Mouse (Mus musculus) monocyte, adult 2 months (primary cell): ENCODE data around the gene Npy5r.

Experiments used
- DNase-seq, 2 experiments: peaks; one replicate each; pipeline ENCODE4 v3.0.0; 2022; ENCODE audit warnings: low spot score in 2 of 2, low read depth in 1 of 2

Npy5r gene

DNA sequence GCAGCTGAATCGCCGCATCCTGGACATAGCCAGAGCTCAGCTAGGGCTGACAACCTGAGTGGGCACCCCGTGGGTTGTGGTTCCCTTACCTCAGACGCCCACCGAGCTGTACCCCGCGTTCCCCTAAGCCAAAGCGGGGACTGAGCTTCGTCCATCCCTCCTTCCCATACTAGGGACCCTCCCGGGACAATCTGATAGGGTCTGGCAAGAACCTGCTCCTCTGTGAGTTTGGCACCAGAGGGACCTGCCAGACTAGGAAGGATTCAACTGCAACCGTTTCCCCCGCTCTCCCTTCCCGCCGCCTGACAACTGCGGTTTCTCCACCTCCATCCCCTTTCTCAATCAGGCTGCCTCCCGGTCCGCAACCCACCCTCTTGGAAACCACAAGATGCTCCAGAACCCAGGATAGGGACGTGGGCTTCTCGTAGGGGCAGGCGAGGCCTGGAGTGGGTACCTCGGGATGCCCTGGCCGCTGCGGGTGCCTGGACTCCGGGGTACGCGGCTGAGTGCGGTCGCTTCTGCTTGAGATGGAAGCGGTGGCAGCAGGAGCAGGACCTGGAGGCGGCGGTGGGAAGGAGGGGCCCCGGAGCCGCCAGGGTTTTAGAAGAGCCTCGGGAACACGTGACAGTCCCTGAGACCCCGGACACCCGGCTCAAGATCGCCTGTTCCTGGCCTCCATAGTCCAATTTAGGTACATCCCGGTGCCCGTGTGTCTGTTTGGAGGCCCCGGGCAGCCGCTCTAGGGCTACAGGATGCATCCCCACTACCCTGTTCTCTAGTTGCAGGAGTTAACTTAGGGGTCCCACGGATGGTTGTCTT, at the start of gene Npy5r:
Gene Npy5r, minus strand, starts transcription at position 618 of the 819 bp plus-strand sequence.
- DNase-seq, result no peak

DNA sequence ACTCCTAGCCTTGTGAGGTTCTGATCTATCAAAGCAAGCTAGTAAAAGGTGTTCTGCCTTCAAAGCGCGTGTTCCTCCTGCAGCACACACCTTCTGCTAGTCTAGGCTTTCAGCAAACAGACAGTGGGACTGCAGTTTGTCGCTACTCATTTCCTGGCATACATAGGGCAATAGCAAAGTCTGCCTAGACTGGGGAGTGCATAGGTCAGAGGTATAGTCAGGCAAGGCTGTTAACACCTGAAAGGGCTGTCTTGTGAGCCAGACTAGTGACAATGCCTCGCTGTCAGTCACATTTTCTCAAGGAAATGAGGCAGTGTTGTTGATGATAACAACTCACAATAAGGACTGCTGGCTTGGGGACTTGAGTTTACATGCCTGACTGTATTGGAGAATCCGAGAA, 44.0 kb upstream of the Npy5r start:
- no peak for DNase-seq

DNA sequence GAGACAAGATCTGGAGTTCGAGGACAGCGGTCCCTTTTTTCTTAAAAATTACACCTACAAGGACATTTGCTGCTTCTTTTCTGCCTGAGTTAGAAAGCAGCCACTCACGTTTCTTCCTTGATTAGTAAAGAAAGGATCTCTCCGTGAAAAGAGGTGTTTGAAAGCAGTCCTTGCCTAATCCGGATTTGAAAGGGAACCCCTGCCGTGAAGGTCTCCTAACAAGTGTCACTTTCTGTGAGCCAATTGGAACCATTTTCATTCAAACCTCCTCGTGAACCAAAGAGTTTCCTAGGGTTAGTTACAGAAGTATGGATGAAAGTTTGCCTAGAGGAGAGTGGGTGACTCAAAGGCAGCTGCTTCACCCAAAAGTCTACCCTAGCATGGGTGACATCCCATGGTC, 41.5 kb upstream of the Npy5r start:
- no peak for DNase-seq

DNA sequence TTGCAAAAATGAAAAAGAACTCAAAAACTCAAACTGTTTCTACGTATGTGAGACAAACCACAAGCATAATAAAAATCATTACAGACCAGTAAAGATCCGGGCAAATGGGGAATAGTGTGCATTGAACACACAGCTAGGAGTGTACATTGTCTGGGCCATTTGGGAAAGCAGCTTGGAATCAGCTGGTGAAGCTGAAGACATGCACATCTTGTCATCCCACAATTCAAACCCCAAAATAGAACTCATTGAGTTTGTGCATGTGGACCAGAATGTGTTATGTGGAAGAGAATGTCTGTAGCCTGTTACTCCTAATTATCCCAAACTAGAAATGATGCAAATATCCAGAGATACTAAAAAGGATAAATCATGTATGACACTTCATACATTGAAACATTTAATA, 34.9 kb upstream of the Npy5r start:
- no peak for DNase-seq

DNA sequence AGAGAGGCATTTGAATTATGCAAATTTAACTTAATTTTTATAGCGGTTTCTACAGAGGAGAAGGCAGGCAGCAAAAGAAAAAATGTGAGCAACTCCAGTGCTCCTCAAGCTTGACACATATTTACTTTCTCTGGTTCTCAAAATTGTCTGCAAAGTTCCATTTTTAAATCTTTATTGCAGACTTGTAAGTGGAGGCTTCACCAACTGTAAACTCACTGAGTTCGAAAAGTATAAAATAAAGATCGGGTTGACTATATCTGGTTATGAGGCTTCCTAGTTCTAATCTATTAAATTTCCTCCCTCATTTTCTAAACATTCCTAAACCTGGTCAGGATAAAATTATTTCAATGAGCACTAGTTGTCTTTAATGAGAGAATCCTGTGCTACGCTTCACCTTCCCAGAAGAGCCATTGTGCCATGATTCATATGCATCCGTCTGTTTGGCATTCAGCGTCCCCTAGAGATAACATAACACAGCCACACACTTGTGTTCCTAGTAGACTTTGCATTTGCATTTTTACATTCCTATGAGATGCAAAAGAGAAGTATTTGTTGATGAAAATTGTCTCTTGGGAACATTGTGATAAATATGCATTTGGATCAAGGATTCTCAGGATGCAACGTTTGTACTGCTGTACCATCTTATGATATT, 26.5 kb upstream of the Npy5r start:
- no peak for DNase-seq

DNA sequence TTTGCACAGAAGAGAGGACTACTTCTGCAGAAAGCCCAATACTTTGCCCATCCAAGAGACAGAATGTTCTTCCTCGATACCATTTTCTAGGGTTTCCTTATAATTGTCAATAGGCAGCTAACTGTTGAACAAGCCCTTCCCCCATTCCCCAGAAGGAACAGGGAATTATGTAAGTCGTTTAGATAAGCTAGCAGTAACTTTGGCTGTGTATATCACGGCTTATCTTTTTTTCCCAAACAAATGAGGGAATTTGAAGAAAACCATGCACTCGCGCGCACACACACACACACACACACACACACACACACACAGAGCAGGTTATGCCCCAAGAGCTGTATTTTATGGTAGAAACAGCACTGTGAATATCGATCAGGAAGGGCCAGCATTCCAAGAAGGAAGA, 10.9 kb upstream of the Npy5r start:
- no peak for DNase-seq

DNA sequence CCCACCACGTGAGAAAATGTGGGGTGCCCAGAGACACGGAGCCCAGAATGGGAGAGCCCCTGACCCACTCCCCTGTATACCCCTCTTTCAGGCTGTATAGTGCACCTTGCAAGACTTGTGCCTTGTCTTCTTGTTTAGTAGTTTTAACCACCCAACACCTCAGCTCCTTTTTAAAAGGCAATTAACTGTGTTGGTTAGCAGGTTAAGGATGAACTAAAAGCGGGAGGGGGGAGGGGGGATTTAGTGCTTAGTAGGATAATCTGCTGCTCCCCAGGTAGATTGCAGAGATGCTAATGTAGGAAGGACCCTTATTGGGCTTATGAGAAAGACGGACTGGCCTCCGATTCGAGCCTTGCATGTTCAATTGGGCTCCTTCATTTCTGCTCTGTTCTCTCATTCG, 10.1 kb upstream of the Npy5r start:
- DNase-seq, result no peak

DNA sequence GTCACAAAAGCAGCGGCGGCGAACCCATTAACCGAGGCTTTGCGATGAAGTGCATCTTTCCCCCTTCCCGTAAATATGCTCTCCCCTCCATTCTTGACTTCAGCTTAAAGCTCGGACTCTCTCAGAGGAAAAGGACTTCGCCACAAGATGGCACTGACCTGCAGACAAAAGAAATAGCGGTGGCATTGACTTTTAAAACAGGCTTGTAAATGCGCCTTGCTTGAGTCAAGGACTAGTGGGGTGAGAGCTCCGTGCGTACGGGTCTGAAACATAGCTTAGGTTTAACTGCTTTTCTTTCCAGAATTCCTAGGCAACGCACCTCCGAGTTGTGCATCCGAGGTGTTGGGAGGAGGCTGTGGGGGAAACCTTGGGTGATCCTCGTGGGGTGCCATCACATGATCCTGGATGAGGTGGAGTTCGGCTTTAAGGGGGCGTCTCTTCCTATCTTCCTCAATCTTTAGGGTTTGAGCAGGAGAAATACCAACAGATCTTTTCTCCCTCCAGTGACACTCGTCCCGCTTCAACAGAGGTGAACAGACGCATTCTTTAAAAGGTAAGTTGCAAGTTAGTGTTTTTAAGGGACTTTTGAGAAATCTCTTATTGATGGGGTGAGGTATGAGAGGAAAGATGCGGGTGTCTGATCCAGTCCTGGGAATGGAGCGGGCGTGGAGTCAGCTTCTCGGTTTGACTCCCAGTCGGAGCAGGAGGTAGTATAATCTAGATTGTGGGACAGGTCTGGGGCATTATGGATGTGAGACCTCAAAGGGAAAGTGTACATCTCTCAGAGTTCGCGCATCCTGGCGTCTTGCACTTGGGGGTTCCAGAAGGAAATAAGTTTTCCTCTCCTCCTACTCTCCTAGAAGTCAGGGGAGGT, 9.3 kb upstream of the Npy5r start, which contains the start of gene Npy1r:
Gene Npy1r, plus strand, starts transcription at position 223 of the 874 bp plus-strand sequence.
- DNase-seq, result no peak

DNA sequence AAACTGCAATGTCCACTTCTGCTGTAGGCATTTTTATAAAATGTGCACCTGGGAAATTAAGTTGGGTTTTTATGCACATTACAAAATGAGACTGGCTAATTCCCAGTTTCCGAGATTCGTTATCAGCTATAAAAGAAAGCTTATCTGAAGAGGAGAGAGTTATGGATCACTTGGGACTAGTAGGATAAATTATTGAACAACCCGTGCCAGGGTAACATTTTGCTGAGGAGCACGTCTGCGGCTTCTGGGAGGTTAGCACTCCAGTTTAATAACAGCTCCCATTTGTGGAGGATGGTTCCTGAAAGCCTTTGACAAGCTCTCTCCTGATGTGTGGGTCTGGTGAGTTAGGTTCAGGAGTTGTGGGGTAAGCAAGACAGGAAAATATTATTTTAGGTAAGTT, 2.5 kb upstream of the Npy5r start:
- DNase-seq, result no peak

DNA sequence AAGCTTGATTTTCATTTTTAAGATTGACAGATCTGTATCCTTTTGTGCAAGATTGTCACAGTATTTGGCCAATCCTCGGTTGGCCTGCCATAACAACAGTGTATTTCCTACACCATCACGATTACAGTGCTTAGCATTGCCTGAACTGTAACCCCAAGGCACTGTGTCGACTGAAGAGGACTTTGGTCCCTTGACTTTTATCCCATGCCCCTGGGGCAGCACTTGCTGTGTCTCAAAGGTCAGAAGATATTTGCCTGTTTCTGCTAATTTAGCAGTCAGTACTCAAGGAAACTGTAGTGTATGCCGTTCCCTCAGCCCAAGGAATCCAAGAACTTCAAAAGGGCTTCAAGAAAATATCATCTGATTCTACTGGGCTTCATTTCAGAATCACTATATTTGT, 871 bp upstream of the Npy5r start:
- no peak for DNase-seq

DNA sequence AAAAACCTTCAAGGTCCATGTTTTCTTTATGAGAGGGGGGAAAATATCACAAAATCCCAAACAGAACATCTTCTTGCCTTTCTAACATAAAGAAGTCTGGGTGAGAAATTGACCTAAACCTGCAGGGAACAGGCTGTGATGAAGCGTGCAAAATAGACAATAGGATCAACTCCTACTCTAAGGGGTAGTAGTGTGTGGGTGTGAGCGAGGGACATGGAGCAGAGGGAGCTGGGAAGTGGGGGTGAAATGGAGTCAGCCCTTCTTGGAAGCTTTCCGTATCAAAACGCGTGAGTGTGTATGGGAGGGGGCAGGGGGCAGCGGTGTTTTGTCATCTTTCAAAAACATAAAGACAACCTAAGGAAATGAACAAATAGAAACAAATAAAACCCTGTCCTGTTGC, 467 bp upstream of the Npy5r start:
- DNase-seq, result no peak

DNA sequence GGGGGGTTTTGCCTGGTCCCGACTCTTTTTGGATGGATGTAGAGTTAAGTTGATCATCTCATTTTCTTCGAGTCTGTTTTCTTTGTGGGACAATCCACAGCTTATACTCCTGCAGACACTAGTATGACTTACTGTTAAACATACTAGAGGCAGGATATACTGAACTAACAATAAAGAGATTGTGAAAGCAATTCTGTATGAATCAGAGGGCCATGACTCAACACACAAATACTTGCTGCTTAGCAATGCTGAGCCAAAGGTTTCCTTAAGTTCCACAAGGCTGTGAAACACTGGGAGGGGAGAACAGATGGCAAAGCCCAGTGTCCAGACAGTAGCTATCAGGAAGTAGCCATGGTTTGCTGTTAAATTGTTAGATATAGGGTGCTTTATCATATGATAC, 6.7 kb downstream of the Npy5r start:
- no peak for DNase-seq

DNA sequence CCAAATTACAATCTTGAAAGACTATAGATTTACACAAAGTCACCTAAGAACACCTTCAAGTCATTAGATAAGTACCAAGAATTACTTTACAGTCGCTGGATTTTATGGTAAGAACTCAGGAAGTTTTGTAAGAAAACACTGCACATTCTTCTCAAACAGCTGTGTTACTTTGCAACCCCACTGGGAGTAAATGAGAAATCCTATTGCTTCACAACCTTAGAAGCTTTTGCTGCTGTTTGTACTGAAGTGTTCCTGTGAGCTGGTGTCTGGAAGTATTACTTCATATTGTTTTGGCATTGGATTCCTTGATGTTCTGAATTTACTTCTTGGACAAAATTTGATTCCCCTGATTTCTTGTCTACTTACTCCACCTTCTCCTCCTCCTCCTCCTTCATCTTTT, 57.2 kb downstream of the Npy5r start:
- DNase-seq, result no peak
